Mouse (Mus musculus) bone marrow macrophage, adult 2 months (primary cell): ENCODE data around the gene Gm527.

ENCODE experiments used
- CTCF ChIP-seq: IDR thresholded peaks from 2 replicates; pipeline ENCODE4 v1.5.1; 2012; ENCODE audit warnings: low read depth, mild to moderate bottlenecking, low read length, moderate library complexity
- POLR2A ChIP-seq: IDR thresholded peaks from 2 replicates; pipeline ENCODE4 v1.6.1; 2012; ENCODE audit warnings: mild to moderate bottlenecking, low read depth, low read length, borderline replicate concordance

GRCm38 (mm10) chr12:64916735-64917134 lies 971 bp upstream of the Gm527 start:
- no peak for TF ChIP-seq POLR2A
- TF ChIP-seq CTCF = no peak
